Mouse (Mus musculus): ENCODE data around the gene Zp3.

GRCm38 (mm10) chr5:136014877-136015276 lies 35.0 kb downstream of the Zp3 start:
- TF ChIP-seq EP300 (IDR thresholded peaks at IDR 0.05; ENCODE audit: insufficient read depth, low read depth, low read length), result no peak
- no peak for TF ChIP-seq CTCF (IDR thresholded peaks at IDR 0.05)
